Mouse (Mus musculus): Measurements from ENCODE around the gene Syngr1. TPM values are rescaled to one million over a fixed set of nuclear protein-coding genes. Genes with fewer than 3 reads are reported as not detected.

Syngr1 gene
- polyA plus RNA-seq, 1 experiment from 2014 or later = 38.6 TPM

DNA sequence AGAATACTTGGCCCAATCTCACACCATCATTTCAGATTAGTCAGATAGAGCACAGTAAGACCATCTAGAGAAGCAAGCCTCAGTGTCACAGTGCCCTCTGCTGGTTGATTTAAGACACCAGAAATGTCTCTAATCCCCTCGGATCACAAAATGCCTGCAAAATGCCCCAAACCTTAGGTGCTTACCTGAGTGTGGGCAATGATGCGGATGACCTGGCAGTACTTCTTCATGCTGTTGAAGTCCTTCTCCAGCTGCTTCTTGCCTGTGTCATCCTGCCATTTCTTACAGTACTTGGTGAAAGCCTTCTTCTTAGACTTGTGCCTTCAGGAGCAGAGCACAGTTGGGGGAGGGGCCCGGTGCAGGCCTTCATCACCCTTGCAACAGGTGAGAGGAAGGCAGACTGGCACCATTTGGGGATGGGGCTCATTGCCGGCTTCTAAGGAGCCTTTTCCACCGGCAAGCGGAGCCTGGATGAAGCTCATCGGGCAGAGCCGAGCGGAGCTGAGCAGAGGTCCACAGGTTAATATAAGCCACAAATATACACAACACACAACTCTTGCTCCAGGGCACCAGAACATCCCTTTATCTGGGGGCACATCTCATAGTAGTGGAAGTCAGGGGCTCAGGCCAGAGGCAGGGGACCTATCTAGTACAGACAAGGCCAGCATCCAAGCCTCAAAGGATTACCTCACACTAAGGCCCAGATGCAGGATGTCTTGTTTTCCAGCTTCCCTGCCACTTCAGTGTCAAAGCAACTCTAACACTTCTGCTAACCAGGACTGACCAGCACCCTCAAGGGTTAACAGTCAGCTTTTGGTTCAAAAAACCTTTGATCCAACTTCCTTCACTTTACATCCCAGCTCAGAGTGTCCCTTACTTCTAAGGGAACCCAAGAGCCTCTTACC is 10.2 kb upstream of the Syngr1 start:
- no peaks in the 10 kb centered on the region for H3K27me3 ChIP-seq (replicated peaks; ENCODE audit: control insufficient read depth, insufficient read depth, low read length)
- ATAC-seq (replicated peaks; ENCODE audit: low FRiP score) (no peak), DNase-seq (ENCODE audit: low spot score) (peak; percentile 41)
- peak overlapping the region; percentile 99 for H3K9ac ChIP-seq (ENCODE audit: low read depth, low read length)
- H3K9me3 ChIP-seq (ENCODE audit: control insufficient read depth, low read length) = no peaks in the 10 kb centered on the region
- peaks cover 51% of the 10 kb centered on the region for H3K36me3 ChIP-seq (ENCODE audit: control insufficient read depth, insufficient read depth, low read length)
- H3K4me2 ChIP-seq = peak overlapping the region; percentile 96
- H3K27ac ChIP-seq (ENCODE audit: low read depth, low read length) = peak overlapping the region; percentile 99
- WGBS = 45% methylated on average over 9 of the region's 9 CpGs
- peaks cover 24% of the 10 kb centered on the region for H3K4me1 ChIP-seq (replicated peaks; ENCODE audit: control insufficient read depth, insufficient read depth, low read length)
- H3K4me3 ChIP-seq (ENCODE audit: low read depth, low read length) = peak overlapping the region; percentile 85

DNA sequence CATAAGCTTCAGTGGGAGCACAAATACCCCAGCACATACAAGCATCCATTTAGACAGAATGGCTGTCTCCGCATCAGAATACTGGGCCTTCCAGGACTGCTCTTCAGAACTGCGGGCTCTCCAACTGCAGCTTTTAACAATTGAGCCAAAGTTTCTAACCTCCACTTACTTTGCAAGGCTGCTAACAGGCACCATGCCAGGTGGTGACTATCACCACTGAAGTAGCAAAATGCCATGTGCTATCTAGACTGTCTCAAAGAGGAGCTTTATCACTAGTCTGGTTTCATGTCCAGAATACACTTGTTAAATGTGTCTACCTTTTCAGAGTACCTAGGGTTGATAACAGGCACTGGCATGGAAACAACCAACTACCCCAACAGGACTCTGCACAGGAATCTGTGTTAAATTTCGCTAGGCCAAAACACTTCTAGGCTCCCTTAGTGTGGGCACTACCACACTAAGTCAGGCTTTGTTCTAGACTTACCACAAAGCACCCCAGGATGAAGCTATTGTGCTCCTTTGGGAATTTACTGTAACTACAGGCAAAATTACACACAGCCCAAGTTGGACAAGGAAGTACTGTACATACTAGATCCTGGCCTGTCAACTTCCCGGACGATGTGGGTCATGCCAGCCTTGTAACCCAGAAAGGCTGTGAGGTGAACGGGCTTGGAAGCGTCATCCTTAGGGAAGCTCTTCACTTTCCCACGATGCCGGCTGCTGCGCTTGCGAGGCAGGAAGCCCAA is 9.2 kb upstream of the Syngr1 start:
- H3K4me3 ChIP-seq (ENCODE audit: low read depth, low read length) = peak overlapping the region; percentile 85
- peak overlapping the region; percentile 99 for H3K27ac ChIP-seq (ENCODE audit: low read depth, low read length)
- DNase-seq (ENCODE audit: low spot score) = no peak
- H3K9ac ChIP-seq (ENCODE audit: low read depth, low read length) = peak overlapping the region; percentile 99
- no peaks in the 10 kb centered on the region for H3K27me3 ChIP-seq (replicated peaks; ENCODE audit: control insufficient read depth, insufficient read depth, low read length)
- 1% methylated on average over 11 of the region's 11 CpGs for WGBS
- peaks cover 4% of the 10 kb centered on the region for H3K9me3 ChIP-seq (ENCODE audit: control insufficient read depth, low read length)
- peak overlapping the region; percentile 96 for H3K4me2 ChIP-seq
- H3K36me3 ChIP-seq (ENCODE audit: control insufficient read depth, insufficient read depth, low read length) = peaks cover 51% of the 10 kb centered on the region
- peaks cover 24% of the 10 kb centered on the region for H3K4me1 ChIP-seq (replicated peaks; ENCODE audit: control insufficient read depth, insufficient read depth, low read length)
- no peak for ATAC-seq (replicated peaks; ENCODE audit: low FRiP score)

DNA sequence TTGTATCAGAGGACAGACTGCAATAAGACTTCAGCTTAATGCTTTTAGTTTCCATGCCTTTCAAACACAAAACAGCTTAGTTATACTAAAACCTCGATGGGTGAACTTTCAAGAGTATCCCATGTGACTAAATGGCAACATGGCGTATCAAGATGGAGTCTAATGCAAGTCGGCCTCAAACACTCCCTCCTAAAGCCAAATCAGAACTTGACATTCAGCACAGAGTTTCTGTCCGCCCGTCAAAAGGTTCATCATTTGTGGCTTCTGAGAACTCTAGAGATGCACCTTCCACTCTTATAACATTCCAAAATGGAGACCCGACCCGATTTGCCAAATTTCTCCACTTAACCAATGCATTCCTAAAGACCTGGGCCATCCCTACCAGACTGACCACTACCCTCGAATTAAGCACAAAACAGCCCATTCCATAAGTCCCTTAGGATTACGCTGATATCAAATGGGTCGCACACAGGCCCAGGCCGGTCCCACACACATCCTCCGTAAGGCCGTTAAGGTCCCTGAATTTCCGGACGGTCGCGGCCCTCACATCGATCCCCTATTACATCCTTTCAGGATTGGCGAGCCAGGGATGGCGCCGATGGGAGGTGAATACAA is 8.4 kb upstream of the Syngr1 start:
- peak; percentile 38 for DNase-seq (ENCODE audit: low spot score)
- no peak; the same call in 1 of the 2 replicates for ATAC-seq (replicated peaks; ENCODE audit: low FRiP score)
- H3K9me3 ChIP-seq (ENCODE audit: control insufficient read depth, low read length) = peaks cover 4% of the 10 kb centered on the region
- peaks cover 46% of the 10 kb centered on the region for H3K36me3 ChIP-seq (ENCODE audit: control insufficient read depth, insufficient read depth, low read length)
- H3K4me3 ChIP-seq (ENCODE audit: low read depth, low read length) = peak overlapping the region; percentile 85
- H3K4me2 ChIP-seq = peak overlapping the region; percentile 96
- under 1% methylated on average over 21 of the region's 21 CpGs for WGBS
- no peaks in the 10 kb centered on the region for H3K27me3 ChIP-seq (replicated peaks; ENCODE audit: control insufficient read depth, insufficient read depth, low read length)
- H3K9ac ChIP-seq (ENCODE audit: low read depth, low read length) = peak overlapping the region; percentile 99
- H3K4me1 ChIP-seq (replicated peaks; ENCODE audit: control insufficient read depth, insufficient read depth, low read length) = peaks cover 28% of the 10 kb centered on the region
- peak overlapping the region; percentile 99 for H3K27ac ChIP-seq (ENCODE audit: low read depth, low read length)

DNA sequence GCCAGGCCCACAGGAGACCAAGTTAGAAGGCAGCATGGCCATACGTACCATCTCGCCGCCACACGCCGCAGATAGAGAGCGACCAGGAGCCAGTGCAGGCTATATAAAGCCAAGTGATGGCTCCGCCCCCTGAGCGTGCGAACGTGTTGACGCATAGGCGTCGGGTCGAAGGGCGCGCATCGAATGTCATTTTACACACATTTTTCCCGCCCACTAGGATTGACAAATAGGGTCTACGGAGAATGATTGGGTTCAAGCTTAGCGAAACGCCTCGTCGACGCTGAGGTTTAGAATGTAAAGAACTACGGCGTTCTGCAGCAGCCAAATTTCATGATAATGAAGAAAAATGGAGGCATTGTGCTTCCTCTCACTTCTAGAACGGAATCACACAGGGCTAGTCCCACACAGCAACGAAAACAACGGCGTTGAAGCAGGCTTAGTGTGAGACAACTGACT is 7.8 kb upstream of the Syngr1 start:
- WGBS = under 1% methylated on average over 30 of the region's 30 CpGs
- H3K4me1 ChIP-seq (replicated peaks; ENCODE audit: control insufficient read depth, insufficient read depth, low read length) = peaks cover 28% of the 10 kb centered on the region
- no peaks in the 10 kb centered on the region for H3K27me3 ChIP-seq (replicated peaks; ENCODE audit: control insufficient read depth, insufficient read depth, low read length)
- peak overlapping the region; percentile 96 for H3K4me2 ChIP-seq
- DNase-seq (ENCODE audit: low spot score) = peak; percentile 96
- peak overlapping the region; percentile 85 for H3K4me3 ChIP-seq (ENCODE audit: low read depth, low read length)
- H3K36me3 ChIP-seq (ENCODE audit: control insufficient read depth, insufficient read depth, low read length) = peaks cover 41% of the 10 kb centered on the region
- peak overlapping the region; percentile 99 for H3K27ac ChIP-seq (ENCODE audit: low read depth, low read length)
- peaks cover 4% of the 10 kb centered on the region for H3K9me3 ChIP-seq (ENCODE audit: control insufficient read depth, low read length)
- peak; percentile 87 for ATAC-seq (replicated peaks; ENCODE audit: low FRiP score)
- H3K9ac ChIP-seq (ENCODE audit: low read depth, low read length) = peak overlapping the region; percentile 99

DNA sequence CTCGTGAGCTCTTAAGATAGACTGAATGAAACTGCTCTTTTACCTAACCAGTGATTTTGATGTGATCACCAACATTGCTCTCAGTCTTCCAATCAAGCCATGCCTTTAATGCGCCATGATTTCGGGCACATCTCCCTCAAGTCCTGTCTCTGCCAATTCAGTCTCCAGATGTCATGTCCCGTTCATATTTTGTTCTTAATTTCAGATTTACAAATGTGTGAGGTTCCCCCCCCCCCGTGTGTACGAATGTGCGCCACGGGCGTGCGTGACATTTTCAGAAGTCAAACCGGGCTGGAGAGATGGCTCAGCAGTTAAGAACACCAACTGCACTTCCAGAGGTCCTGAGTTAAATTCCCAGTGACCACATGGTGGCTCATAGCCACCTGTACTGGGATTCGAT is 7.4 kb upstream of the Syngr1 start:
- H3K4me1 ChIP-seq (replicated peaks; ENCODE audit: control insufficient read depth, insufficient read depth, low read length) = peaks cover 28% of the 10 kb centered on the region
- no peak for DNase-seq (ENCODE audit: low spot score)
- 0 out of 2 replicates have a peak, but pooled peaks have one; percentile 0 for ATAC-seq (replicated peaks; ENCODE audit: low FRiP score)
- peak overlapping the region; percentile 79 for H3K9ac ChIP-seq (ENCODE audit: low read depth, low read length)
- H3K4me2 ChIP-seq = peak overlapping the region; percentile 85
- no peaks in the 10 kb centered on the region for H3K27me3 ChIP-seq (replicated peaks; ENCODE audit: control insufficient read depth, insufficient read depth, low read length)
- peak overlapping the region; percentile 85 for H3K4me3 ChIP-seq (ENCODE audit: low read depth, low read length)
- H3K36me3 ChIP-seq (ENCODE audit: control insufficient read depth, insufficient read depth, low read length) = peaks cover 36% of the 10 kb centered on the region
- peak overlapping the region; percentile 90 for H3K27ac ChIP-seq (ENCODE audit: low read depth, low read length)
- peaks cover 4% of the 10 kb centered on the region for H3K9me3 ChIP-seq (ENCODE audit: control insufficient read depth, low read length)
- WGBS = 2% methylated on average over 12 of the region's 12 CpGs

DNA sequence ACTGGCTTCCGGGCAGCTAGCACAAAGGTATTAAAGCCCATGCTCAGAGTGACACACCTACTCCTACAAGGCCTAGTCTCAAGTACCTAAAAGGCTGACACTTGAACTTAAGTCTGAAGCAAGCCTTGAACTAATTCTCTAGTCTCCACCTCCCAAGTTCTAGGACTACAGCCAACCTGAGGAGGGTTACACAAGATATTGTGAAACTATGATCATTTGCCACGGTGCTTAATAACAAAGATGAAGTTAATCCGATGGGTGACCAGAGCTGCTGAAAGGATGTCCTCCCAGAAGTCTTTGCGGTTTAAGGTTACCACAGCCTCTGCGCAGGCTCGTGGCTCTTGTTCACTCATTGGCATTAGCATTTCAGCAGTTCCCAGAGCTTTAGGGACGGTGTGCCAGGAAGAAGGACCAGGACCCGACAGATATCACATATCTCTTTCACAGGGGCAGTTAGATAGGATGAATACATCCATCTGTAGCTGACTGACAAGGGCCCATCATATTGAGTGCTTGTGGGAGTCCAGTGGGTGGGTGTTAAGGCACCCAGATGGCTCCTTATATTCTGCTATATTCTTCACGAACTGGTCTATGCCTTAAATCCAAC is 3.6 kb upstream of the Syngr1 start:
- Histone ChIP-seq H3K27me3 (replicated peaks; ENCODE audit: control insufficient read depth, insufficient read depth, low read length) (peaks cover 13% of the 10 kb centered on the region), H3K4me1 (replicated peaks; ENCODE audit: control insufficient read depth, insufficient read depth, low read length) (peaks cover 13% of the 10 kb centered on the region), H3K9ac (ENCODE audit: low read depth, low read length) (peak overlapping the region; percentile 23; the same call in 1 of the 2 replicates), H3K4me3 (ENCODE audit: low read depth, low read length) (no peak overlapping the region), H3K36me3 (ENCODE audit: control insufficient read depth, insufficient read depth, low read length) (no peaks in the 10 kb centered on the region; the same call in 1 of the 2 replicates), H3K9me3 (ENCODE audit: control insufficient read depth, low read length) (peaks cover 4% of the 10 kb centered on the region), H3K27ac (ENCODE audit: low read depth, low read length) (peak overlapping the region; percentile 62), H3K4me2 (peak overlapping the region; percentile 19)
- WGBS = 58% methylated on average over 9 of the region's 9 CpGs
- ATAC-seq (replicated peaks; ENCODE audit: low FRiP score) (peak; percentile 79), DNase-seq (ENCODE audit: low spot score) (no peak)

DNA sequence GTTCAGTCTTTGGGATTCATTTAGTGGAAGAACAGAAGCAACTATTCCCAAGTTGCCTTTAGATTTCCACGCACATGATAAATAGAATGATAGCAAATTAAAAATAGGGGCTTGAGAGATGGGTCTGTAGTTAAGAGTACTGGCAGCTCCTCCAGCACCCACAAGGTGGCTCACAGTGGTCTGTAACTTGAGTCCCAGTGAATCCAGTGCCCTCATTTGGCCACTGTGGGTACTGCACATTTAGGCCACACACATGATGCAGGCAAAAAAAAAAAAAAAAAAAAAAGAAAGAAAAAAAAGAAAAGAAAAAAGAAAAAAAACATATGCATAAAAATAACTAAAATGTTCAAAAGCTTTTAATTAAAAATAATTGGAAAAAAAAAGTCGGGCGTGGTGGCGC is 2.5 kb upstream of the Syngr1 start:
- ATAC-seq (replicated peaks; ENCODE audit: low FRiP score) (no peak), DNase-seq (ENCODE audit: low spot score) (peak; percentile 76)
- no peak overlapping the region for H3K4me2 ChIP-seq
- peaks cover 18% of the 10 kb centered on the region for H3K27me3 ChIP-seq (replicated peaks; ENCODE audit: control insufficient read depth, insufficient read depth, low read length)
- WGBS = 27% methylated on average over 4 of the region's 4 CpGs
- H3K9me3 ChIP-seq (ENCODE audit: control insufficient read depth, low read length) = peaks cover 4% of the 10 kb centered on the region
- H3K4me1 ChIP-seq (replicated peaks; ENCODE audit: control insufficient read depth, insufficient read depth, low read length) = peaks cover 13% of the 10 kb centered on the region
- no peak overlapping the region for H3K4me3 ChIP-seq (ENCODE audit: low read depth, low read length)
- H3K36me3 ChIP-seq (ENCODE audit: control insufficient read depth, insufficient read depth, low read length) = no peaks in the 10 kb centered on the region
- 0 out of 2 replicates have a peak overlapping the region, but pooled peaks have one; percentile 50 for H3K27ac ChIP-seq (ENCODE audit: low read depth, low read length)
- no peak overlapping the region for H3K9ac ChIP-seq (ENCODE audit: low read depth, low read length)

DNA sequence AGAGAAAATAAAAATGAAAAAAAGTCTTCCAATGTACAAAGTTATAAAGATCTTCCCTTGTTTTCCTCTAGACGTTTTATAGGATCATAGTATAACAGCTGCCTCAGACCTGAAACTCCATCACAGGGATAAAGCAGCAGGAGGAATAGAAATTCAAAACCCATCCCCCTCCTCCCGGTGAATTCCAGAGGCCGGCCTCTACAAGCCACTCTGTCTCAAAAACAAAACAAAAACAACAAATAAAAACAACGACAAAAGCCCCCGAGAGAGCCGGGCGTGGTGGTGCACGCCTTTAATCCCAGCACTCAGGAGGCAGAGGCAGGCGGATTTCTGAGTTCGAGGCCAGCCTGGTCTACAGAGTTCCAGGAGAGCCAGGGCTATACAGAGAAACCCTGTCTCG is 979 bp upstream of the Syngr1 start:
- ATAC-seq (replicated peaks; ENCODE audit: low FRiP score) = no peak
- peaks cover 13% of the 10 kb centered on the region for H3K4me1 ChIP-seq (replicated peaks; ENCODE audit: control insufficient read depth, insufficient read depth, low read length)
- no peak for DNase-seq (ENCODE audit: low spot score)
- no peaks in the 10 kb centered on the region for H3K36me3 ChIP-seq (ENCODE audit: control insufficient read depth, insufficient read depth, low read length)
- H3K27me3 ChIP-seq (replicated peaks; ENCODE audit: control insufficient read depth, insufficient read depth, low read length) = peaks cover 18% of the 10 kb centered on the region
- H3K4me2 ChIP-seq = peak overlapping the region; percentile 98
- 67% methylated on average over 11 of the region's 11 CpGs for WGBS
- H3K9me3 ChIP-seq (ENCODE audit: control insufficient read depth, low read length) = peaks cover 4% of the 10 kb centered on the region
- H3K4me3 ChIP-seq (ENCODE audit: low read depth, low read length) = no peak overlapping the region; the same call in 1 of the 2 replicates
- no peak overlapping the region for H3K9ac ChIP-seq (ENCODE audit: low read depth, low read length)
- no peak overlapping the region for H3K27ac ChIP-seq (ENCODE audit: low read depth, low read length)
